Mouse (Mus musculus): ENCODE data around the gene H2-Ke6.
"Not testable (repeated sequence)": the region's sequence is repeated elsewhere in the genome, so short reads cannot be mapped to it uniquely, and the experiment has no call there.

H2-Ke6 gene

GRCm38 (mm10) chr17:33999341-34000149 is 28.3 kb downstream of the H2-Ke6 start:
- in situ Hi-C loops (cut with MboI, MseI), result loop anchor here (5.0 kb wide), 1 partner anchor 1473 kb away; the partner anchor contains the start of gene H2-Q10

- in situ Hi-C loops (cut with MboI, MseI), result loop anchor here (5.0 kb wide), 1 partner anchor 1474 kb away; the partner anchor contains the start of gene H2-Q10
These were observed 29.2 kb downstream of the H2-Ke6 start for GRCm38 (mm10) chr17:33998697-33999096.

- in situ Hi-C loops (cut with MboI, MseI), result loop anchor here (5.0 kb wide), 1 partner anchor 1475 kb away; the partner anchor contains the start of gene H2-Q10
These were observed 30.8 kb downstream of the H2-Ke6 start for GRCm38 (mm10) chr17:33997025-33997424.

- in situ Hi-C loops (cut with MboI, MseI), result loop anchor here (5.0 kb wide), 1 partner anchor 1477 kb away; the partner anchor contains the start of gene H2-Q10
These were observed 32.2 kb downstream of the H2-Ke6 start for GRCm38 (mm10) chr17:33995651-33996050.

GRCm38 (mm10) chr17:33994959-33995358 is 32.9 kb downstream of the H2-Ke6 start:
- in situ Hi-C loops (cut with MboI, MseI), result loop anchor here (5.0 kb wide), 1 partner anchor 1477 kb away; the partner anchor contains the start of gene H2-Q10

GRCm38 (mm10) chr17:33991788-33992664 is 35.8 kb downstream of the H2-Ke6 start:
- in situ Hi-C loops (cut with MboI, MseI), result no loop called here

- in situ Hi-C loops (cut with MboI, MseI), result not testable (repeated sequence)
These were observed 45.7 kb downstream of the H2-Ke6 start for GRCm38 (mm10) chr17:33982136-33982535.

- in situ Hi-C loops (cut with MboI, MseI), result not testable (repeated sequence)
These were observed 46.5 kb downstream of the H2-Ke6 start for GRCm38 (mm10) chr17:33981192-33981909.

- in situ Hi-C loops (cut with MboI, MseI), result no loop called here
These were observed 47.5 kb downstream of the H2-Ke6 start for GRCm38 (mm10) chr17:33980181-33981035.

GRCm38 (mm10) chr17:33979512-33980050 is 48.3 kb downstream of the H2-Ke6 start:
- in situ Hi-C loops (cut with MboI, MseI), result loop anchor here (10.0 kb wide), 1 partner anchor 1595 kb away; the partner anchor contains the start of gene Wiz

GRCm38 (mm10) chr17:33978631-33979031 is 49.2 kb downstream of the H2-Ke6 start:
- in situ Hi-C loops (cut with MboI, MseI), result loop anchor here (10.0 kb wide), 1 partner anchor 1594 kb away; the partner anchor contains the start of gene Wiz

GRCm38 (mm10) chr17:33977861-33978557 is 49.9 kb downstream of the H2-Ke6 start:
- in situ Hi-C loops (cut with MboI, MseI), result loop anchor here (10.0 kb wide), 1 partner anchor 1593 kb away; the partner anchor contains the start of gene Wiz

Data from T-helper 1 cell (primary cell).